Mouse (Mus musculus) stomach, postnatal 0 days (tissue): Measurements from ENCODE around the gene Usp49.

ENCODE experiments used
- CTCF ChIP-seq: IDR thresholded peaks from 2 replicates; pipeline ENCODE4 v1.5.1; 2016; ENCODE audit warnings: antibody characterized with exemption, low read depth, mild to moderate bottlenecking, moderate library complexity
- EP300 ChIP-seq: optimal IDR thresholded peaks from 2 replicates; pipeline ENCODE3; 2016; ENCODE audit warnings: antibody characterized with exemption

GRCm38 (mm10) chr17:47735553-47736100 is 105.1 kb downstream of the Usp49 start:
- TF ChIP-seq CTCF, result no peak
- no peak for TF ChIP-seq EP300
